In the genomic region with DNA sequence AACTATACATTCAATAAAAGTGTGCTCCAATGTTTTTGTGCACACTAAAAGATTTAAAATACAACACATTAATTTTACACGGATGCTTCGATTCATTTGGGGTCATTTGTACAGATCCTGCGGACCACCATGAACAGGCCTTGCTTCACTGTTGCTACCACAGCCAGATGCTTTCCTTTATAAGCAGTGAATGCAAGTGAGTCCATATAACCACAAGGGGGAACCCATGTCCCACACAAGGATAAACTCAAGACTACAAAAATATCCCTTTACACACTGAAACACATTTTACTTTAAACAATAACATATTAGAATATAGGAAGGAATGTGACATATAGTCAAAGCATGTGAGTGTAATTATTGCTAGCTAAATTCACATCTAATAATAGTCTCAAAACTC, we compare ENCODE assay signal across 7 mouse cellular contexts.
DNase-seq lines count a peak whose midpoint lies in the region; ATAC-seq and TF ChIP-seq lines count a peak whose summit lies in the region.

No protein-coding gene starts in this region.

- 38% methylated on average over 3 of the region's 3 CpGs for WGBS in lung, postnatal 0 days
- WGBS in forebrain, embryonic 16.5 days, result 66% methylated on average over 3 of the region's 3 CpGs

- intact Hi-C loops in left cerebral cortex, postnatal 14 days (cut with DNase I), result loop anchor here (2.0 kb wide), 1 partner anchor 991 kb away; no protein-coding TSS in a partner anchor

- no peak for TF ChIP-seq EP300 in lung, postnatal 0 days (IDR thresholded peaks at IDR 0.05)

- no peak for ATAC-seq in lung, postnatal 0 days
- ATAC-seq in forebrain, embryonic 16.5 days, result peak; percentile 95

- TF ChIP-seq CTCF in lung, postnatal 0 days (IDR thresholded peaks at IDR 0.05), result peak; percentile 72

- H3K4me2 ChIP-seq in lung, postnatal 0 days (replicated peaks; ENCODE audit: low read depth, low read length), result no peak overlapping the region
- no peak overlapping the region for H3K4me2 ChIP-seq in forebrain, embryonic 16.5 days (ENCODE audit: low read length)

- no peaks in the 10 kb centered on the region for H3K27me3 ChIP-seq in lung, postnatal 0 days (replicated peaks; ENCODE audit: insufficient read depth, low read length)
- no peaks in the 10 kb centered on the region for H3K27me3 ChIP-seq in forebrain, embryonic 16.5 days (replicated peaks; ENCODE audit: control insufficient read depth, insufficient read depth, low read length)

- no peaks in the 10 kb centered on the region for H3K4me1 ChIP-seq in lung, postnatal 0 days (ENCODE audit: insufficient read depth, low read depth, low read length)
- no peaks in the 10 kb centered on the region for H3K4me1 ChIP-seq in forebrain, embryonic 16.5 days (replicated peaks; ENCODE audit: control insufficient read depth, insufficient read depth, low read length)

- no peak overlapping the region for H3K27ac ChIP-seq in lung, postnatal 0 days (ENCODE audit: low read length)
- H3K27ac ChIP-seq in forebrain, embryonic 16.5 days (ENCODE audit: low read length), result no peak overlapping the region

- H3K9ac ChIP-seq in lung, postnatal 0 days (replicated peaks; ENCODE audit: low read depth), result no peak overlapping the region
- no peak overlapping the region for H3K9ac ChIP-seq in forebrain, embryonic 16.5 days (replicated peaks; ENCODE audit: low read depth, low read length)

- H3K9me3 ChIP-seq in lung, postnatal 0 days (ENCODE audit: low read length), result no peaks in the 10 kb centered on the region
- no peaks in the 10 kb centered on the region for H3K9me3 ChIP-seq in forebrain, embryonic 16.5 days (ENCODE audit: control insufficient read depth, low read length)

- no peak overlapping the region for H3K4me3 ChIP-seq in lung, postnatal 0 days (ENCODE audit: low read depth, low read length)
- no peak overlapping the region for H3K4me3 ChIP-seq in forebrain, embryonic 16.5 days (replicated peaks; ENCODE audit: low read length)

- no peaks in the 10 kb centered on the region for H3K36me3 ChIP-seq in lung, postnatal 0 days (ENCODE audit: insufficient read depth, low read length)
- no peaks in the 10 kb centered on the region for H3K36me3 ChIP-seq in forebrain, embryonic 16.5 days (ENCODE audit: control insufficient read depth, insufficient read depth)

- DNase-seq in lung, postnatal 0 days (ENCODE audit: low spot score), result peak; percentile 54
- no peak for DNase-seq in lung, adult 18-20 months
- DNase-seq in adipocyte (ENCODE audit: low spot score), result peak; percentile 21
- DNase-seq in left cerebral cortex, postnatal 14 days (ENCODE audit: low spot score in 2 of 2), result peak; percentile 64 to 79
- peak; percentile 9 for DNase-seq in right cerebral cortex, postnatal 14 days
- no peak for DNase-seq in spleen, postnatal 10 days (ENCODE audit: low spot score in 2 of 2)

Comparison
In these comparisons a context has a peak if more than half of its experiments do, and no peak if none do; other contexts are left out.
1. DNase-seq: peak in lung, postnatal 0 days (single experiment), adipocyte (single experiment), left cerebral cortex, postnatal 14 days (2 of 2) and right cerebral cortex, postnatal 14 days (single experiment); none in lung, adult 18-20 months (0 of 2) and spleen, postnatal 10 days (0 of 2).